Mouse (Mus musculus) midbrain, embryonic 12.5 days (tissue): Measurements from ENCODE around the gene Rem1. TPM values are rescaled to one million over a fixed set of nuclear protein-coding genes. Genes with fewer than 3 reads are reported as not detected.

ENCODE experiments used
- ATAC-seq: fragments of 200-750 bp; cut with Nextera tagmentation; 2 replicates; pipeline ENCODE4 v1.8.0; 2017; ENCODE audit warnings: low read depth, moderate TSS enrichment, moderate library complexity; ENCODE audit not compliant: low FRiP score
- H3K27ac ChIP-seq: fragments of 300-500 bp; sonication (generic); replicated peaks from 2 replicates; pipeline ENCODE4 v1.5.1; 2016; ENCODE audit warnings: mild to moderate bottlenecking
- H3K27me3 ChIP-seq: fragments of 300-500 bp; sonication (generic); 2 replicates; pipeline ENCODE4 v1.6.1; 2016; ENCODE audit warnings: mild to moderate bottlenecking
- H3K36me3 ChIP-seq: fragments of 300-500 bp; sonication (generic); 2 replicates; pipeline ENCODE4 v1.6.1; 2016
- H3K4me1 ChIP-seq: fragments of 300-500 bp; sonication (generic); 2 replicates; pipeline ENCODE4 v1.6.1; 2016
- H3K4me2 ChIP-seq: fragments of 300-500 bp; sonication (generic); replicated peaks from 2 replicates; pipeline ENCODE4 v1.6.1; 2016; ENCODE audit warnings: mild to moderate bottlenecking, moderate library complexity
- H3K4me3 ChIP-seq: fragments of 300-500 bp; sonication (generic); 2 replicates; pipeline ENCODE4 v1.5.1; 2016; ENCODE audit warnings: mild to moderate bottlenecking
- H3K9ac ChIP-seq: fragments of 300-500 bp; sonication (generic); replicated peaks from 2 replicates; pipeline ENCODE4 v1.6.1; 2016; ENCODE audit warnings: mild to moderate bottlenecking, moderate library complexity
- H3K9me3 ChIP-seq: fragments of 300-500 bp; sonication (generic); 2 replicates; pipeline ENCODE4 v1.6.1; 2016; ENCODE audit warnings: mild to moderate bottlenecking
- WGBS: fragments of 180-500 bp; shearing (Covaris S2); methylation state at CpG from one replicate; pipeline ENCODE4 v1.1.7; 2016; 5-methylcytosine and 5-hydroxymethylcytosine counted together
- polyA plus RNA-seq: library from polyadenylated mRNA; unstranded; fragments of >200 nt; fragmentation: Nextera tagmentation; extraction: Ambion mirVana; gene quantifications from 2 replicates; pipeline ENCODE4 v1.2.1, GENCODE M21; 2016

Rem1 gene
- polyA plus RNA-seq, 1 experiment from 2014 or later, result not detected

GRCm38 (mm10) chr2:152633334-152633733 is 6.6 kb downstream of the Rem1 start:
- 47% methylated on average over 17 of the region's 17 CpGs for WGBS
- ATAC-seq, result no peak
- no peak overlapping the region for H3K4me3 ChIP-seq
- H3K4me2 ChIP-seq, result peak overlapping the region; percentile 11; the same call in 1 of the 2 replicates
- no peaks in the 10 kb centered on the region; the same call in 1 of the 2 replicates for H3K4me1 ChIP-seq
- peaks cover 27% of the 10 kb centered on the region for H3K27me3 ChIP-seq
- H3K9me3 ChIP-seq, result no peaks in the 10 kb centered on the region
- H3K27ac ChIP-seq, result no peak overlapping the region
- H3K36me3 ChIP-seq, result no peaks in the 10 kb centered on the region
- no peak overlapping the region; the same call in 1 of the 2 replicates for H3K9ac ChIP-seq

GRCm38 (mm10) chr2:152634311-152634710 is 7.6 kb downstream of the Rem1 start:
- H3K4me2 ChIP-seq, result no peak overlapping the region
- no peak overlapping the region for H3K9ac ChIP-seq
- no peak overlapping the region for H3K4me3 ChIP-seq
- WGBS, result 80% methylated on average over 29 of the region's 29 CpGs
- peaks cover 17% of the 10 kb centered on the region for H3K27me3 ChIP-seq
- no peak overlapping the region for H3K27ac ChIP-seq
- no peaks in the 10 kb centered on the region for H3K9me3 ChIP-seq
- ATAC-seq, result no peak
- peaks cover 3% of the 10 kb centered on the region for H3K4me1 ChIP-seq
- no peaks in the 10 kb centered on the region for H3K36me3 ChIP-seq

GRCm38 (mm10) chr2:152636246-152637005 is 9.7 kb downstream of the Rem1 start:
- peaks cover 13% of the 10 kb centered on the region for H3K4me1 ChIP-seq
- peaks cover 9% of the 10 kb centered on the region for H3K27me3 ChIP-seq
- no peaks in the 10 kb centered on the region for H3K36me3 ChIP-seq
- no peak overlapping the region for H3K4me2 ChIP-seq
- no peaks in the 10 kb centered on the region for H3K9me3 ChIP-seq
- 84% methylated on average over 23 of the region's 23 CpGs for WGBS
- H3K4me3 ChIP-seq, result no peak overlapping the region
- ATAC-seq, result no peak
- H3K27ac ChIP-seq, result no peak overlapping the region
- no peak overlapping the region for H3K9ac ChIP-seq

GRCm38 (mm10) chr2:152637006-152637322 is 10.2 kb downstream of the Rem1 start:
- H3K4me3 ChIP-seq, result no peak overlapping the region
- no peaks in the 10 kb centered on the region for H3K36me3 ChIP-seq
- H3K27me3 ChIP-seq, result peaks cover 9% of the 10 kb centered on the region
- 90% methylated on average over 6 of the region's 6 CpGs for WGBS
- no peak overlapping the region for H3K27ac ChIP-seq
- no peak overlapping the region for H3K4me2 ChIP-seq
- H3K4me1 ChIP-seq, result peaks cover 13% of the 10 kb centered on the region
- no peak for ATAC-seq
- H3K9ac ChIP-seq, result no peak overlapping the region
- no peaks in the 10 kb centered on the region for H3K9me3 ChIP-seq

GRCm38 (mm10) chr2:152637381-152637780 is 10.6 kb downstream of the Rem1 start:
- no peak for ATAC-seq
- Histone ChIP-seq H3K9ac (no peak overlapping the region), H3K36me3 (no peaks in the 10 kb centered on the region), H3K27ac (no peak overlapping the region), H3K4me3 (no peak overlapping the region), H3K27me3 (peaks cover 6% of the 10 kb centered on the region), H3K4me2 (no peak overlapping the region), H3K4me1 (peaks cover 13% of the 10 kb centered on the region), H3K9me3 (no peaks in the 10 kb centered on the region)
- WGBS, result 92% methylated on average over 4 of the region's 4 CpGs

- Histone ChIP-seq H3K4me1 (peaks cover 13% of the 10 kb centered on the region), H3K36me3 (no peaks in the 10 kb centered on the region), H3K4me2 (no peak overlapping the region), H3K4me3 (no peak overlapping the region), H3K27me3 (peaks cover 5% of the 10 kb centered on the region; the same call in 1 of the 2 replicates), H3K9me3 (no peaks in the 10 kb centered on the region), H3K9ac (no peak overlapping the region), H3K27ac (no peak overlapping the region)
- ATAC-seq, result no peak
- 62% methylated on average over 6 of the region's 6 CpGs for WGBS
These were observed 12.1 kb downstream of the Rem1 start for GRCm38 (mm10) chr2:152638865-152639264.

- H3K4me1 ChIP-seq, result peaks cover 13% of the 10 kb centered on the region
- no peaks in the 10 kb centered on the region for H3K9me3 ChIP-seq
- no peak for ATAC-seq
- no peaks in the 10 kb centered on the region for H3K36me3 ChIP-seq
- H3K9ac ChIP-seq, result no peak overlapping the region
- H3K27ac ChIP-seq, result 0 out of 2 replicates have a peak overlapping the region, but pooled peaks have one; percentile 42
- WGBS, result 9% methylated on average over 11 of the region's 11 CpGs
- no peak overlapping the region for H3K4me2 ChIP-seq
- peaks cover under 1% of the 10 kb centered on the region; the same call in 1 of the 2 replicates for H3K27me3 ChIP-seq
- no peak overlapping the region for H3K4me3 ChIP-seq
These were observed 12.8 kb downstream of the Rem1 start for GRCm38 (mm10) chr2:152639406-152640113.

- 80% methylated on average over 10 of the region's 10 CpGs for WGBS
- ATAC-seq, result no peak
- H3K36me3 ChIP-seq, result no peaks in the 10 kb centered on the region
- no peak overlapping the region for H3K4me2 ChIP-seq
- H3K9me3 ChIP-seq, result no peaks in the 10 kb centered on the region
- no peak overlapping the region for H3K4me3 ChIP-seq
- no peak overlapping the region for H3K9ac ChIP-seq
- H3K27ac ChIP-seq, result no peak overlapping the region
- H3K27me3 ChIP-seq, result no peaks in the 10 kb centered on the region
- H3K4me1 ChIP-seq, result peaks cover 14% of the 10 kb centered on the region
These were observed 26.3 kb downstream of the Rem1 start for GRCm38 (mm10) chr2:152652901-152653620.

GRCm38 (mm10) chr2:152653874-152654715 is 27.3 kb downstream of the Rem1 start:
- ATAC-seq, result peak; percentile 80
- peak overlapping the region; percentile 84 for H3K27ac ChIP-seq
- no peaks in the 10 kb centered on the region for H3K27me3 ChIP-seq
- H3K4me1 ChIP-seq, result peaks cover 14% of the 10 kb centered on the region
- H3K9me3 ChIP-seq, result no peaks in the 10 kb centered on the region
- H3K36me3 ChIP-seq, result no peaks in the 10 kb centered on the region
- peak overlapping the region; percentile 28; the same call in 1 of the 2 replicates for H3K9ac ChIP-seq
- peak overlapping the region; percentile 32 for H3K4me2 ChIP-seq
- 43% methylated on average over 14 of the region's 14 CpGs for WGBS
- H3K4me3 ChIP-seq, result no peak overlapping the region

GRCm38 (mm10) chr2:152657398-152657797 is 30.6 kb downstream of the Rem1 start:
- H3K9me3 ChIP-seq, result no peaks in the 10 kb centered on the region
- no peak overlapping the region for H3K9ac ChIP-seq
- no peaks in the 10 kb centered on the region for H3K36me3 ChIP-seq
- no peak overlapping the region for H3K27ac ChIP-seq
- no peaks in the 10 kb centered on the region for H3K27me3 ChIP-seq
- no peak overlapping the region for H3K4me2 ChIP-seq
- H3K4me1 ChIP-seq, result peaks cover 14% of the 10 kb centered on the region
- no peak overlapping the region for H3K4me3 ChIP-seq
- ATAC-seq, result no peak
- 60% methylated on average over 10 of the region's 10 CpGs for WGBS

- no peak overlapping the region for H3K9ac ChIP-seq
- WGBS, result 85% methylated on average over 6 of the region's 6 CpGs
- no peaks in the 10 kb centered on the region for H3K27me3 ChIP-seq
- no peaks in the 10 kb centered on the region for H3K4me1 ChIP-seq
- no peak overlapping the region for H3K4me3 ChIP-seq
- no peak for ATAC-seq
- no peak overlapping the region for H3K27ac ChIP-seq
- no peak overlapping the region for H3K4me2 ChIP-seq
- no peaks in the 10 kb centered on the region for H3K36me3 ChIP-seq
- no peaks in the 10 kb centered on the region for H3K9me3 ChIP-seq
These were observed 34.4 kb downstream of the Rem1 start for GRCm38 (mm10) chr2:152661163-152661562.
